ENCODE assay signal across 27 mouse cellular contexts in genomic region chr12:30891438-30891837, GRCm38 (mm10). TPM values are rescaled to one million over a fixed set of nuclear protein-coding genes. Genes with fewer than 3 reads are reported as not detected.
"Had no signal": no experiment of that assay in that cellular context is flagged by ENCODE, and none has a peak within 500 bp of the region (broad histone marks: within the 10 kb centered on the region; RNA-seq: fewer than 3 reads in every experiment).

No protein-coding gene starts in this region.

- H3K27me3 ChIP-seq: hindbrain, embryonic 15.5 days had no signal

- ATAC-seq: hindbrain, postnatal 0 days; intestine, embryonic 16.5 days had no signal

- H3K36me3 ChIP-seq: heart, embryonic 15.5 days had no signal

- H3K9me3 ChIP-seq: heart, embryonic 13.5 days; heart, embryonic 15.5 days; hindbrain, embryonic 13.5 days; hindbrain, embryonic 15.5 days; kidney, embryonic 15.5 days; limb, embryonic 10.5 days; limb, embryonic 12.5 days had no signal

- H3K4me3 ChIP-seq: heart, adult 2 months; heart, embryonic 13.5 days; heart, embryonic 15.5 days; hindbrain, embryonic 13.5 days; hindbrain, embryonic 15.5 days; kidney, embryonic 15.5 days; layer of hippocampus, adult 2 months; left cerebral cortex, adult 2 months; limb, embryonic 10.5 days; limb, embryonic 12.5 days had no signal

- H3K4me1 ChIP-seq: heart, embryonic 13.5 days; heart, embryonic 15.5 days; hindbrain, embryonic 13.5 days; hindbrain, embryonic 15.5 days; kidney, embryonic 15.5 days; limb, embryonic 10.5 days; limb, embryonic 12.5 days had no signal

- H3K27ac ChIP-seq: heart, adult 2 months; heart, embryonic 13.5 days; heart, embryonic 15.5 days; hindbrain, embryonic 13.5 days; hindbrain, embryonic 15.5 days; hindbrain, postnatal 0 days; kidney, embryonic 15.5 days; layer of hippocampus, adult 2 months; left cerebral cortex, adult 2 months; limb, embryonic 10.5 days; limb, embryonic 12.5 days had no signal

- DNase-seq: gastrocnemius, postnatal 14 days; gastrocnemius, postnatal 36 days; heart, adult 11 months; heart, adult 2 months; heart, postnatal 14 days; heart, postnatal 36 days; kidney, adult 11 months; kidney, adult 2 months; kidney, adult 9 months; kidney, postnatal 10 days; kidney, postnatal 25 days; kidney, postnatal 4 days; liver had no signal

- H3K4me2 ChIP-seq: heart, embryonic 11.5 days; heart, embryonic 13.5 days; heart, embryonic 15.5 days; hindbrain, embryonic 13.5 days; hindbrain, embryonic 15.5 days; kidney, embryonic 15.5 days; limb, embryonic 12.5 days had no signal

- H3K9ac ChIP-seq: heart, embryonic 13.5 days; heart, embryonic 15.5 days; hindbrain, embryonic 13.5 days; hindbrain, embryonic 15.5 days; kidney, embryonic 15.5 days; limb, embryonic 12.5 days; liver, embryonic 14.5 days had no signal

RNA-seq across cellular contexts. Expression of gene Alkal2, which starts 7.3 kb away (rescaled TPM):
- polyA plus RNA-seq: heart, postnatal 0 days; hindbrain, embryonic 13.5 days; liver, embryonic 14.5 days had no signal
